Mouse (Mus musculus) heart, embryonic 12.5 days (tissue): ENCODE measurements at regions not wholly inside any gene's neighbourhood (a gene's known extent, or its start where the extent isn't known, plus 50 kb on each side); places are given as distances from the start of the nearest gene placed in this dataset.

Experiments used
- ATAC-seq: fragments of 200-750 bp; cut with Nextera tagmentation; 2 replicates; pipeline ENCODE4 v1.8.0; 2017; ENCODE audit warnings: moderate TSS enrichment, moderate library complexity; ENCODE audit not compliant: insufficient number of reproducible peaks, low FRiP score
- H3K27ac ChIP-seq: fragments of 300-500 bp; sonication (generic); 2 replicates; pipeline ENCODE4 v1.5.1; 2016; ENCODE audit warnings: mild to moderate bottlenecking, moderate library complexity; ENCODE audit not compliant: poor library complexity, severe bottlenecking
- H3K27me3 ChIP-seq: fragments of 300-500 bp; sonication (generic); replicated peaks from 2 replicates; pipeline ENCODE4 v1.6.1; 2016; ENCODE audit warnings: mild to moderate bottlenecking, moderate library complexity
- H3K36me3 ChIP-seq: fragments of 300-500 bp; sonication (generic); 2 replicates; pipeline ENCODE4 v1.6.1; 2016; ENCODE audit warnings: mild to moderate bottlenecking, moderate library complexity
- H3K4me1 ChIP-seq: fragments of 300-500 bp; sonication (generic); replicated peaks from 2 replicates; pipeline ENCODE4 v1.6.1; 2016; ENCODE audit warnings: mild to moderate bottlenecking
- H3K4me2 ChIP-seq: fragments of 300-500 bp; sonication (generic); 2 replicates; pipeline ENCODE4 v1.6.1; 2016; ENCODE audit warnings: mild to moderate bottlenecking, moderate library complexity
- H3K4me3 ChIP-seq: fragments of 300-500 bp; sonication (generic); 2 replicates; pipeline ENCODE4 v1.5.1; 2016; ENCODE audit warnings: mild to moderate bottlenecking
- H3K9ac ChIP-seq: fragments of 300-500 bp; sonication (generic); 2 replicates; pipeline ENCODE4 v1.6.1; 2016; ENCODE audit warnings: mild to moderate bottlenecking, moderate library complexity
- H3K9me3 ChIP-seq: fragments of 300-500 bp; sonication (generic); replicated peaks from 2 replicates; pipeline ENCODE4 v1.6.1; 2016; ENCODE audit warnings: mild to moderate bottlenecking, moderate library complexity
- WGBS: fragments of 180-500 bp; shearing (Covaris S2); methylation state at CpG from one replicate; pipeline ENCODE4 v1.1.7; 2016; 5-methylcytosine and 5-hydroxymethylcytosine counted together

DNA sequence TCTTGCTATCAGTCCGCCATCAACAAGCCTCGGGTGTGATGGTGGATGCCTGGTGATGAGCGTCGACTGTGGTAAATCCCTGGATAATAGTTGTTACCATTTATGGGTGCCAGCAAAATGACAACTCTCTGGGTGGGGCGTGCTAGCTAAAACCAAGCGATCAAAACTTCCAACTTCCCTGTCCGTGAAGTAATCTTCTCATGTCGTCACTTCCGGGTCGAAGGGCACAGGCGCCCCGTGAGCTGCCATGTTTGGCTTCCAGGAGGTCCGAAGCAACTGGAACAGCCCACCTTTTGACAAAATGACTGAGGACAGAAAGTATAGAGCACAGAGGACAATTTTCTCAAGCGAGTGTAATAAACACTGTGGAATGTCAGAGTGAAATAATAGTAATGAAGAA, 62.5 kb upstream of the Ubl3 start:
- Histone ChIP-seq H3K9ac (no peak overlapping the region), H3K4me1 (no peaks in the 10 kb centered on the region), H3K4me2 (no peak overlapping the region), H3K27me3 (no peaks in the 10 kb centered on the region), H3K9me3 (peaks cover 9% of the 10 kb centered on the region; the same call in 1 of the 2 replicates), H3K4me3 (no peak overlapping the region), H3K36me3 (no peaks in the 10 kb centered on the region), H3K27ac (no peak overlapping the region)
- ATAC-seq: no peak
- 83% methylated on average over 14 of the region's 14 CpGs for WGBS

DNA sequence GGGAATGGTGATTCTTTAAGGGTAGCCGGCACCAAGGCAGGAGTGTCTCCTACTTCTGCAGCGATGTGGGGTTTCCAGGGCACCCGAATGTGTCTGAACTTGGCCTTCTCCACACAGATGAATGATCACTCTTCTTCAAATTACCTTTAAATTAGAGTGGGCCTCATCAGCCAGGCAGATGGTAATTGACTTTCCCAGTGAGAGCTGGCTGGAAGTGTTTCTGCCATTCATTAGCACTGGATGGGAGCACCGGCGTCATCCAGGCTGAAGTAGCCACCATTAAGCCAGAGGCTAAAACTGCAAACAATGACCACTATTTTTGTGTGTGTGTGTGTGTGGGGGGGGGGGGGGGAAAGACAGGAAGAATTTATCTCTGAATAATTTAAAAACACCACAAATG, 58.7 kb upstream of the Ubl3 start:
- peaks cover 13% of the 10 kb centered on the region for H3K4me1 ChIP-seq
- ATAC-seq: no peak
- no peak overlapping the region for H3K4me3 ChIP-seq
- H3K9me3 ChIP-seq: no peaks in the 10 kb centered on the region
- no peaks in the 10 kb centered on the region for H3K36me3 ChIP-seq
- H3K27ac ChIP-seq: no peak overlapping the region
- H3K27me3 ChIP-seq: no peaks in the 10 kb centered on the region
- 79% methylated on average over 5 of the region's 5 CpGs for WGBS
- H3K4me2 ChIP-seq: no peak overlapping the region
- H3K9ac ChIP-seq: no peak overlapping the region

DNA sequence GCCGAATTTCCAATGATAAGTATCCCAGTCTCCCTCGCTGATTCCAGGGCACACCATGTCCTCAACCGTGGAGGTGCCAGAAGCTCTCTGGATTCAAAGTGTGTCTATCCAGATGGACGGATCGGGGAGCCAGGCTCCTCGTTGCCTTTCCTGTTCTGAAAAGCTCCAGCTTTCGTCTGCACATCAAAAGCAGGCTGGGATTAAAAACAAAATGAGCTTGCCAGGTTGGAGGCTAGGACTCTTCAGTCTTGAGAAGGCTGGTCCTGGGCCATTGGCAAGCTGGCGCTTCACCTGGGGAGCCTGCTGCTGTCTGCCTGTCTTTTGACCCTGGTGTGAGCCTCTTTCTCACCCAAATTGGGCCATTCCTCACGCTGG, 56.9 kb upstream of the Ubl3 start:
- 59% methylated on average over 9 of the region's 9 CpGs for WGBS
- Histone ChIP-seq H3K4me2 (no peak overlapping the region), H3K9me3 (no peaks in the 10 kb centered on the region), H3K4me3 (no peak overlapping the region), H3K9ac (no peak overlapping the region), H3K4me1 (peaks cover 13% of the 10 kb centered on the region), H3K27ac (no peak overlapping the region), H3K36me3 (no peaks in the 10 kb centered on the region), H3K27me3 (no peaks in the 10 kb centered on the region)
- no peak for ATAC-seq

DNA sequence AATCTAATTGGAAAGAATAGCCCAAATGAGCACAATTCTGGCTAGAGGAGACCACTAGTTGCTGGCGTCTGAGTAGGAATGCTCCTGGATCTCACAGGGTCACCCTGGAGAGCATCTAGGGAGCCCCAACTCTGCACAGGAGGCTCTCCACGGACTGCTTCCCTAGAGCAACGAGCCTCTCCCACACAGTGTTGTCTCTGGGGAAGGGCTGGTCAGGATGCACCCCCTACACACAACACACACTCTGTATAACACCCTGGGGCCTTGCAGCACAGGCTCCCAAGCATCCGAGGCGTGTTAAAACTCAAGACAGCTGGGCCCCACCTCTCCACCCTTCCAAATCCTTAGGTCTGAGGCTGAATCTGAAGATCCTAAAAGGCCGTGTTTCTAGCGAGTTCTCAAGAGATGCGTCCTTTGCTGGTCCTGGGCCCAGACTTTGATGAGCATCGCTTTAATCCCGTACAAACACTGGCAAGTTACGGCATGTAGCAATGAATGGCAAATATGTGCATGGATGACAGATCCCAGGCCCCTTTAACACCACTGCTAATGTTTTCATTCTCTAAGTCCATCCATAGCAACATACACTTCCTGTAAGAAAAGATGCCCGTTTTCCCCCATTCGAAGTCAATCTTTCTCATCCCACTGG, 56.4 kb upstream of the Ubl3 start:
- no peak overlapping the region for H3K4me3 ChIP-seq
- H3K36me3 ChIP-seq: no peaks in the 10 kb centered on the region
- ATAC-seq: no peak
- H3K9ac ChIP-seq: no peak overlapping the region
- WGBS: 76% methylated on average over 13 of the region's 13 CpGs
- H3K4me2 ChIP-seq: no peak overlapping the region
- H3K27ac ChIP-seq: no peak overlapping the region
- H3K4me1 ChIP-seq: peaks cover 13% of the 10 kb centered on the region
- no peaks in the 10 kb centered on the region for H3K9me3 ChIP-seq
- H3K27me3 ChIP-seq: no peaks in the 10 kb centered on the region

DNA sequence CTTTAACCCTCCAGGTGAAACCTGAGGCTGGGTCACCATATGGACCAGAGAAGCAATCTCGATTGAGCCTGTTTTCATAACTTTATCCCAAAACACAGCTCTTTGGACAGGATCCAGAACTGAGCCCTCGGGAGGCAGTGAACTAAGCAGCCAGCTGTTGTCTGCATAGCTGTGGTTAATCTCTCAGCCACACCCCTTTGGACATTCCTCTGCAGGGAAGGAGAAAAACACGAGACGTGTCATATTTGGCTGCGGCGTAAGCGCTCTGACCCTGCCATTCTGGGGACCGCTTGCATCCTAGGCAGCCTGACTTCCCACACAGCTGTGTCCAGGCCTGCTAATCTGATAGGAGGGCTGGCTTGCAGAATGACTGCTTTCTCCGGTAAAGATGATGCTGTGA, 55.6 kb upstream of the Ubl3 start:
- Histone ChIP-seq H3K4me1 (peaks cover 13% of the 10 kb centered on the region), H3K9ac (no peak overlapping the region), H3K36me3 (no peaks in the 10 kb centered on the region), H3K4me2 (peak overlapping the region; percentile 26), H3K27me3 (no peaks in the 10 kb centered on the region), H3K4me3 (no peak overlapping the region), H3K27ac (no peak overlapping the region), H3K9me3 (peaks cover 4% of the 10 kb centered on the region; the same call in 1 of the 2 replicates)
- ATAC-seq: peak; percentile 73; the same call in 1 of the 2 replicates
- WGBS: 27% methylated on average over 9 of the region's 9 CpGs

DNA sequence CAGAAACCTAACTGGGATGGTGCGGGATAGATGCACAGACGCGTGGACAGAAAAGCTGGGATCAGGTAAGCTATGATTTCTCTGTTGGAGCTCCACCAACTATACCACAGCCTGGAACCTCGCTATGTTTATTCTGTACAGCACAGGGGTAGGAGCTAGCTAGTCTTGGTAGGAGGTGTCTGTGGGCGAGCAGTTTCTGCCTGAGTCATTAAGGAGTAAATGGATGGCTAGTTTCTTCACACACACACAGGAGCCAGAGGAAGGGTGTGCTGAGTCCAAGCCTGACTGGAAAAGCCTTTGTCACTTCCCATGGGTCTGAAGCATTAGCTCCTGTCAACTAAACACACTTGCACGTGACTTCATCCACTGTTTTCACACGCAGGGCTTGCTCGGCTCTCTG, 53.1 kb upstream of the Ubl3 start:
- H3K9me3 ChIP-seq: peaks cover 11% of the 10 kb centered on the region
- no peak overlapping the region for H3K4me2 ChIP-seq
- no peaks in the 10 kb centered on the region for H3K36me3 ChIP-seq
- 90% methylated on average over 8 of the region's 8 CpGs for WGBS
- H3K27me3 ChIP-seq: no peaks in the 10 kb centered on the region
- no peak for ATAC-seq
- H3K9ac ChIP-seq: no peak overlapping the region
- no peak overlapping the region for H3K4me3 ChIP-seq
- H3K27ac ChIP-seq: no peak overlapping the region
- peaks cover 13% of the 10 kb centered on the region for H3K4me1 ChIP-seq
